Mouse (Mus musculus): ENCODE data around the gene Aoah.

DNA sequence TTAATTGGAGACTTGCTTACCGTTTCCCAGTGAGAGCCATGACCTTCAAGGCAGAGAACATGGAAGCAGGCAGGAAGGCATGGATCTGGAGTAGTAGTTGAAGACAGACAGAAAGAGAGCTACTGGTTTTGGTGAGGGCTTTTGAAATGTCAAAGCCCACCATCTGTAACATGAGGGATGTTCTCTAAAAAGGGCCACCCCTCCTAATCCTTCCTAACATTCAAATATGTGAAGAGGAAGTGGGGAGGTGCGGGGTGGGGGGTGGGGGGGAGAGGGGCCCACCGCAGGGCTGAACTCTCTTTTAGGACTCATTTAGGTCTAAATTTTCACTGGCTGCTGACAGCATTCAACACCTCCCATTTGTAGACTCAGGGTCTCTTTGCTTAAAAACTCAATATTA lies 5.9 kb downstream of the Aoah start:
- no peak for TF ChIP-seq POLR2A (IDR thresholded peaks at IDR 0.05; ENCODE audit: borderline replicate concordance, low read depth, low read length)
- no peak for TF ChIP-seq CTCF (IDR thresholded peaks at IDR 0.05; ENCODE audit: low read depth, low read length)
